Mouse (Mus musculus): ENCODE measurements around the gene Gm32802.
"Not testable (repeated sequence)": the region's sequence is repeated elsewhere in the genome, so short reads cannot be mapped to it uniquely, and the experiment has no call there.

- not testable (repeated sequence) for TF ChIP-seq CTCF, EP300 (IDR thresholded peaks at IDR 0.05; ENCODE audit: low read depth)
These were observed 9.4 kb upstream of the Gm32802 start for GRCm38 (mm10) chr10:118249006-118249595.
